ENCODE assay signal across 9 mouse cellular contexts in genomic region chr10:80304458-80304857, GRCm38 (mm10). TPM values are rescaled to one million over a fixed set of nuclear protein-coding genes. Genes with fewer than 3 reads are reported as not detected.
DNase-seq lines count a peak whose midpoint lies in the region; ATAC-seq and TF ChIP-seq lines count a peak whose summit lies in the region.
"Had no signal": no experiment of that assay in that cellular context is flagged by ENCODE, and none has a peak within 500 bp of the region (broad histone marks: within the 10 kb centered on the region; RNA-seq: fewer than 3 reads in every experiment).

No protein-coding gene starts in this region.

- H3K9me3 ChIP-seq in forebrain, embryonic 15.5 days = no peaks in the 10 kb centered on the region
- no peaks in the 10 kb centered on the region for H3K9me3 ChIP-seq in liver, embryonic 12.5 days (replicated peaks)
- H3K9me3 ChIP-seq in neural tube, embryonic 15.5 days (replicated peaks) = no peaks in the 10 kb centered on the region

- H3K36me3 ChIP-seq in spleen, adult 2 months (ENCODE audit: control insufficient read depth, insufficient read depth, low read length) = no peaks in the 10 kb centered on the region
- peaks cover 67% of the 10 kb centered on the region for H3K36me3 ChIP-seq in forebrain, embryonic 15.5 days
- H3K36me3 ChIP-seq in liver, embryonic 12.5 days = no peaks in the 10 kb centered on the region
- H3K36me3 ChIP-seq in neural tube, embryonic 15.5 days = peaks cover 58% of the 10 kb centered on the region

- peak overlapping the region; percentile 28; the same call in 1 of the 2 replicates for H3K4me2 ChIP-seq in forebrain, embryonic 15.5 days (replicated peaks)
- peak overlapping the region; percentile 65 for H3K4me2 ChIP-seq in liver, embryonic 12.5 days
- peak overlapping the region; percentile 32 for H3K4me2 ChIP-seq in neural tube, embryonic 15.5 days

- H3K9ac ChIP-seq in forebrain, embryonic 15.5 days (replicated peaks) = 0 out of 2 replicates have a peak overlapping the region, but pooled peaks have one; percentile 7
- H3K9ac ChIP-seq in liver, embryonic 12.5 days = no peak overlapping the region
- 0 out of 2 replicates have a peak overlapping the region, but pooled peaks have one; percentile 18 for H3K9ac ChIP-seq in neural tube, embryonic 15.5 days (replicated peaks)

- no peak for TF ChIP-seq POLR2A in spleen, adult 2 months (IDR thresholded peaks at IDR 0.05; ENCODE audit: low read depth, low read length)

- no peak for ATAC-seq in forebrain, embryonic 15.5 days (replicated peaks)
- no peak; the same call in 1 of the 2 replicates for ATAC-seq in liver, embryonic 12.5 days
- no peak for ATAC-seq in neural tube, embryonic 15.5 days (ENCODE audit: low FRiP score)

- 10% methylated on average over 12 of the region's 12 CpGs for WGBS in spleen, adult 2 months
- WGBS in forebrain, embryonic 15.5 days = 52% methylated on average over 12 of the region's 12 CpGs
- WGBS in liver, embryonic 12.5 days (ENCODE audit: insufficient replicate concordance) = 8% methylated on average over 12 of the region's 12 CpGs
- 23% methylated on average over 12 of the region's 12 CpGs for WGBS in neural tube, embryonic 15.5 days

- H3K4me1 ChIP-seq in spleen, adult 2 months (ENCODE audit: control insufficient read depth, insufficient read depth, insufficient read length) = no peaks in the 10 kb centered on the region
- peaks cover 58% of the 10 kb centered on the region for H3K4me1 ChIP-seq in forebrain, embryonic 15.5 days
- peaks cover 16% of the 10 kb centered on the region for H3K4me1 ChIP-seq in liver, embryonic 12.5 days
- peaks cover 59% of the 10 kb centered on the region for H3K4me1 ChIP-seq in neural tube, embryonic 15.5 days

- no peak for DNase-seq in spleen, adult 2 months (ENCODE audit: low read depth in 1 of 2, low spot score in 2 of 2)
- DNase-seq in spleen, adult 18-20 months = no peak
- DNase-seq in MN1 (ENCODE audit: low spot score) = no peak
- DNase-seq in thymus, postnatal 0 days (ENCODE audit: low spot score) = no peak
- DNase-seq in kidney, postnatal 25 days = no peak
- DNase-seq: cerebellum, adult 11-12 months had no signal

- peaks cover 7% of the 10 kb centered on the region; the same call in 1 of the 2 replicates for H3K27me3 ChIP-seq in spleen, adult 2 months (ENCODE audit: control insufficient read depth, insufficient read depth, low read length)
- H3K27me3 ChIP-seq in forebrain, embryonic 15.5 days = no peaks in the 10 kb centered on the region
- H3K27me3 ChIP-seq in liver, embryonic 12.5 days (replicated peaks) = peaks cover 99% of the 10 kb centered on the region
- H3K27me3 ChIP-seq in neural tube, embryonic 15.5 days (replicated peaks) = no peaks in the 10 kb centered on the region

- H3K4me3 ChIP-seq in spleen, adult 2 months (ENCODE audit: extremely low read depth, insufficient read depth, insufficient read length) = peak overlapping the region; percentile 46; the same call in 1 of the 2 replicates
- peak overlapping the region; percentile 8 for H3K4me3 ChIP-seq in forebrain, embryonic 15.5 days
- H3K4me3 ChIP-seq in liver, embryonic 12.5 days = peak overlapping the region; percentile 39
- peak overlapping the region; percentile 0; the same call in 1 of the 2 replicates for H3K4me3 ChIP-seq in neural tube, embryonic 15.5 days (replicated peaks)

- TF ChIP-seq CTCF in spleen, adult 2 months (IDR thresholded peaks at IDR 0.05; ENCODE audit: extremely low read depth, insufficient read depth, insufficient read length, insufficient replicate concordance) = no peak

- H3K27ac ChIP-seq in spleen, adult 2 months (ENCODE audit: insufficient read depth, low read length) = no peak overlapping the region
- no peak overlapping the region for H3K27ac ChIP-seq in forebrain, embryonic 15.5 days (replicated peaks)
- H3K27ac ChIP-seq in liver, embryonic 12.5 days = no peak overlapping the region
- H3K27ac ChIP-seq in neural tube, embryonic 15.5 days (replicated peaks) = no peak overlapping the region

RNA-seq across cellular contexts. Expression of gene Apc2, which starts 8.7 kb away (rescaled TPM):
- 0.68 and 1.00 TPM in 2 replicates for polyA plus RNA-seq in spleen, adult 2 months (2012; rRNA removed)
- polyA plus RNA-seq in forebrain, embryonic 15.5 days (2015; fragmentation: Nextera tagmentation; extraction: Ambion mirVana) = 205 and 210 TPM in 2 replicates
- 0.17 and 0.22 TPM in 2 replicates for polyA plus RNA-seq in liver, embryonic 12.5 days (2016; fragmentation: Nextera tagmentation; extraction: Ambion mirVana)
- 122 and 144 TPM in 2 replicates for polyA plus RNA-seq in neural tube, embryonic 15.5 days (2015; fragmentation: Nextera tagmentation; extraction: Ambion mirVana)
- 0.10 and 0.24 TPM in 2 replicates for polyA plus RNA-seq in thymus, postnatal 0 days (2015; fragmentation: Nextera tagmentation; extraction: Ambion mirVana)

RNA-seq across cellular contexts. Expression of gene Rps15, which starts 12.2 kb away (rescaled TPM):
- polyA plus RNA-seq in spleen, adult 2 months (2012; rRNA removed) = 2,107 and 2,204 TPM in 2 replicates
- 628 and 651 TPM in 2 replicates for polyA plus RNA-seq in forebrain, embryonic 15.5 days (2015; fragmentation: Nextera tagmentation; extraction: Ambion mirVana)
- polyA plus RNA-seq in liver, embryonic 12.5 days (2016; fragmentation: Nextera tagmentation; extraction: Ambion mirVana) = 872 and 920 TPM in 2 replicates
- polyA plus RNA-seq in neural tube, embryonic 15.5 days (2015; fragmentation: Nextera tagmentation; extraction: Ambion mirVana) = 544 and 638 TPM in 2 replicates
- 1,158 and 1,206 TPM in 2 replicates for polyA plus RNA-seq in thymus, postnatal 0 days (2015; fragmentation: Nextera tagmentation; extraction: Ambion mirVana)

RNA-seq across cellular contexts. Expression of gene 2310011J03Rik, which starts 15.9 kb away (rescaled TPM):
- 40.6 and 56.7 TPM in 2 replicates for polyA plus RNA-seq in spleen, adult 2 months (2012; rRNA removed)
- 36.9 and 38.1 TPM in 2 replicates for polyA plus RNA-seq in forebrain, embryonic 15.5 days (2015; fragmentation: Nextera tagmentation; extraction: Ambion mirVana)
- 46.0 and 46.7 TPM in 2 replicates for polyA plus RNA-seq in liver, embryonic 12.5 days (2016; fragmentation: Nextera tagmentation; extraction: Ambion mirVana)
- polyA plus RNA-seq in neural tube, embryonic 15.5 days (2015; fragmentation: Nextera tagmentation; extraction: Ambion mirVana) = 26.9 and 36.6 TPM in 2 replicates
- 72.7 and 81.1 TPM in 2 replicates for polyA plus RNA-seq in thymus, postnatal 0 days (2015; fragmentation: Nextera tagmentation; extraction: Ambion mirVana)

RNA-seq across cellular contexts. Expression of gene Pcsk4, which starts 24.8 kb away (rescaled TPM):
- 6.2 and 10.0 TPM in 2 replicates for polyA plus RNA-seq in spleen, adult 2 months (2012; rRNA removed)
- 2.5 and 2.6 TPM in 2 replicates for polyA plus RNA-seq in forebrain, embryonic 15.5 days (2015; fragmentation: Nextera tagmentation; extraction: Ambion mirVana)
- polyA plus RNA-seq in liver, embryonic 12.5 days (2016; fragmentation: Nextera tagmentation; extraction: Ambion mirVana) = 6.9 and 7.2 TPM in 2 replicates
- 5.6 and 8.2 TPM in 2 replicates for polyA plus RNA-seq in neural tube, embryonic 15.5 days (2015; fragmentation: Nextera tagmentation; extraction: Ambion mirVana)
- polyA plus RNA-seq in thymus, postnatal 0 days (2015; fragmentation: Nextera tagmentation; extraction: Ambion mirVana) = 4.4 and 4.6 TPM in 2 replicates

RNA-seq across cellular contexts. Expression of gene Reep6, which starts 25.3 kb away (rescaled TPM):
- polyA plus RNA-seq in spleen, adult 2 months (2012; rRNA removed) = 2.1 and 2.5 TPM in 2 replicates
- polyA plus RNA-seq in forebrain, embryonic 15.5 days (2015; fragmentation: Nextera tagmentation; extraction: Ambion mirVana) = 2.6 and 2.9 TPM in 2 replicates
- 61.4 and 61.6 TPM in 2 replicates for polyA plus RNA-seq in liver, embryonic 12.5 days (2016; fragmentation: Nextera tagmentation; extraction: Ambion mirVana)
- polyA plus RNA-seq in neural tube, embryonic 15.5 days (2015; fragmentation: Nextera tagmentation; extraction: Ambion mirVana) = 4.3 and 7.3 TPM in 2 replicates
- polyA plus RNA-seq in thymus, postnatal 0 days (2015; fragmentation: Nextera tagmentation; extraction: Ambion mirVana) = 0.26 and 0.30 TPM in 2 replicates

Comparison
In these comparisons a context has a peak if more than half of its experiments do, and no peak if none do; other contexts are left out.
1. RNA of gene Apc2, which starts 8.7 kb away (polyA plus RNA-seq): 205 to 210 TPM in forebrain, embryonic 15.5 days and 122 to 144 TPM in neural tube, embryonic 15.5 days; 0.68 to 1.00 TPM in spleen, adult 2 months, 0.17 to 0.22 TPM in liver, embryonic 12.5 days and 0.10 to 0.24 TPM in thymus, postnatal 0 days; every median in the first group is over 10 times any median in the second.
2. Peak in every context shown above with its lines, with median percentiles within 50 percentile points of each other: H3K4me3 ChIP-seq and H3K4me2 ChIP-seq.